Mouse (Mus musculus) forebrain, embryonic 14.5 days (tissue): ENCODE data around the gene Plcb3. TPM values are rescaled to one million over a fixed set of nuclear protein-coding genes. Genes with fewer than 3 reads are reported as not detected.
"Not testable (repeated sequence)": the region's sequence is repeated elsewhere in the genome, so short reads cannot be mapped to it uniquely, and the experiment has no call there.

ENCODE experiments used
- ATAC-seq: fragments of 200-750 bp; cut with Nextera tagmentation; 2 replicates; pipeline ENCODE4 v1.8.0; 2017; ENCODE audit warnings: mild to moderate bottlenecking, moderate library complexity
- DNase-seq: peaks from one replicate; pipeline ENCODE4 v3.0.0-alpha.2; 2015; ENCODE audit warnings: low spot score
- H3K27ac ChIP-seq: fragments of 300-500 bp; sonication (generic); 2 replicates; pipeline ENCODE4 v1.5.1; 2014; ENCODE audit warnings: low read depth, mild to moderate bottlenecking, control low read depth, low read length, moderate library complexity
- H3K27me3 ChIP-seq: fragments of 300-500 bp; sonication (generic); replicated peaks from 2 replicates; pipeline ENCODE4 v1.6.1; 2014; ENCODE audit warnings: low read length, control low read depth, mixed read lengths; ENCODE audit not compliant: control insufficient read depth, insufficient read depth
- H3K36me3 ChIP-seq: fragments of 300-500 bp; sonication (generic); 2 replicates; pipeline ENCODE4 v1.6.1; 2014; ENCODE audit warnings: low read length, control low read depth; ENCODE audit not compliant: control insufficient read depth, insufficient read depth
- H3K4me1 ChIP-seq: fragments of 300-500 bp; sonication (generic); 2 replicates; pipeline ENCODE4 v1.6.1; 2014; ENCODE audit warnings: antibody characterized with exemption, low read length, control low read depth; ENCODE audit not compliant: control insufficient read depth, insufficient read depth
- H3K4me2 ChIP-seq: fragments of 300-500 bp; sonication (generic); 2 replicates; pipeline ENCODE4 v1.6.1; 2014; ENCODE audit warnings: mild to moderate bottlenecking, control low read depth, low read length
- H3K4me3 ChIP-seq: fragments of 300-500 bp; sonication (generic); 2 replicates; pipeline ENCODE4 v1.5.1; 2014; ENCODE audit warnings: low read depth, low read length, control low read depth
- H3K9ac ChIP-seq: fragments of 300-500 bp; sonication (generic); 2 replicates; pipeline ENCODE4 v1.6.1; 2014; ENCODE audit warnings: mild to moderate bottlenecking, low read length, control low read depth, moderate library complexity
- H3K9me3 ChIP-seq: fragments of 300-500 bp; sonication (generic); replicated peaks from 2 replicates; pipeline ENCODE4 v1.6.1; 2016; ENCODE audit warnings: low read length, control low read depth, mixed read lengths; ENCODE audit not compliant: control insufficient read depth
- WGBS: fragments of 180-500 bp; shearing (Covaris S2); extraction: QIAGEN DNeasy Blood & Tissue Kit; methylation state at CpG from one replicate; pipeline ENCODE4 v1.1.7; 2014; 5-methylcytosine and 5-hydroxymethylcytosine counted together
- polyA plus RNA-seq: library from polyadenylated mRNA; unstranded; fragments of >200 nt; fragmentation: Nextera tagmentation; extraction: Ambion mirVana; gene quantifications from 2 replicates; pipeline ENCODE4 v1.2.1, GENCODE M21; 2014

Plcb3 gene
- polyA plus RNA-seq, 1 experiment from 2014 or later = 6.7 TPM

DNA sequence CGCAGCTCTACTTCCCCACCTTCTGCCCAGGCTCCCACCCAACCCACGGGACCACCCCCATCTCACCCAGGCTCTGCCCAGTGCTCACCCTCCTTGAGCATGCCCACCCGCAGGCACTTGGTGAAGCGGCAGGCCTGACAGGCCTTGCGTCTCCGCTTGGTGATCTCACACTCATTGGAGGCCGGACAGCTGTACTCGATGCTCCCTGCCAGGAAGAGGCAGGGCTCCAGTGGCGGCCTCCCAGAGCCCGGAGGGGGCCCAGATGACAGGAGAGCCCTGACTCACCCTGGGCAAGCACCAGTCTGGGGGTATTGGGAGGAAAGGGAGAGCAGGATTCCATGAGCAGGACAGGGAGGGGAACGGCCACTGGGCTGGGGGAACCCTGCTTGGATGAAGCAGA lies 62.3 kb downstream of the Plcb3 start:
- Histone ChIP-seq H3K27me3 (no peaks in the 10 kb centered on the region), H3K27ac (no peak overlapping the region), H3K36me3 (peaks cover 41% of the 10 kb centered on the region), H3K9ac (no peak overlapping the region), H3K4me1 (peaks cover 3% of the 10 kb centered on the region), H3K9me3 (no peaks in the 10 kb centered on the region), H3K4me3 (no peak overlapping the region), H3K4me2 (no peak overlapping the region)
- DNase-seq = no peak
- 79% methylated on average over 11 of the region's 11 CpGs for WGBS
- ATAC-seq = no peak

DNA sequence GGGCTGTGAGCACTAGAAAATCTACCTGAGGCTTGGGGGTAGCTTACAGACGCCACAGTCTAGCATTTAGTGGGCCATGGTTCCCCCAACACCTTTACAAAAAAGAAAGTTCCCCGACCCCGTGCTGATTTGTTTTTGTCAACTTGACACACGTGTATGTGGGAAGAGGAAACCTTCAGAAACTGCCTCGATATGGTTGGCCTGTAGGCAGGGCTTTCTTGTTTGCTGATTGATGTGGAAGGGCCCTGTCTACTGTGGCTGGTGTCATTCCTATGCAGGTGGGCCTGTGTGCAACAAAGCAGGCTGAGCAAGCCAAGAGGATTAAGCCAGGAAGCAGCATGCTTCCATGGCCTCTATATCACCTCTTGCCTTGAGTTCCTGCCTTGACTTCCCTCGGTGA lies 63.2 kb downstream of the Plcb3 start:
- Histone ChIP-seq H3K4me2 (no peak overlapping the region), H3K4me1 (peaks cover 11% of the 10 kb centered on the region), H3K4me3 (no peak overlapping the region), H3K27ac (no peak overlapping the region), H3K9me3 (no peaks in the 10 kb centered on the region), H3K36me3 (peaks cover 34% of the 10 kb centered on the region), H3K9ac (no peak overlapping the region), H3K27me3 (no peaks in the 10 kb centered on the region)
- 89% methylated on average over 6 of the region's 6 CpGs for WGBS
- no peak for DNase-seq
- no peak for ATAC-seq

DNA sequence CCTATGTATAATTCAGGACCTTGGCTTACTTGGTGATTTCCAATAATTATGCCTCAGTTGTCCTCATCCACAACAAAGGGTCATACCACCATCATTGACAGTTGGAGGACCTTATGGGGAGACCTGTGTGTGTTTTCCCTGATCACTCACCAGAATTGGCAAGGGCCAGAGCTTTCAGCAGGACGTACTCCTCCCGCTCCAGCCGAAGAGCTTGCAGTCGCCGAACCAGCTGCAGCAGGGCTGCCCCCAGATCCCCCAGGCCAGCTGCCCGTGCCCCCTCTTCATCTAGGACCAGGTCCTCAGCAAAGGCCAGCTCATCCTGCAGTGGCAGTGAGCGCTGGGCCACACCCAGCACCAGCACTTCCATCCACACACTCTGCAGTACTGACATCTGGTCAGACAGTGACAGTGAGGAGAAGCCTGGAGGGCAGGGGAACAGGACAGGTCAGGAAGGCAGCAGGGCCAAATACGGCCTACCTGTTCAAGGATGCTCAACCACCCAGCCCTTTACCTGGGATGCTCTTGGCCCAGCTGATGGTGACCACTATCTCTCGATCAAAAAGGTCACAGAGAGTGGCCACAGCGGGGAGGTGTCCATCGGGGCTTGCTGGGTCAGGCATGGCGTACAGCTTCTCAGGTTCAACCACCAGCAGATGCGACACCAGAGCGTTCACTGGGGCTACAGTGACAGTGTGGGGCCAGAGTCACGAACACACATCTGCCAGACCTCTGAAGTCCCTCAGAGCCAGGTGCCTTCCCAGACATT lies 63.9 kb downstream of the Plcb3 start:
- peaks cover 11% of the 10 kb centered on the region for H3K4me1 ChIP-seq
- H3K4me2 ChIP-seq = no peak overlapping the region
- peaks cover 35% of the 10 kb centered on the region for H3K36me3 ChIP-seq
- no peak overlapping the region for H3K4me3 ChIP-seq
- DNase-seq = no peak
- no peaks in the 10 kb centered on the region for H3K27me3 ChIP-seq
- ATAC-seq = no peak
- H3K27ac ChIP-seq = no peak overlapping the region
- no peak overlapping the region for H3K9ac ChIP-seq
- no peaks in the 10 kb centered on the region for H3K9me3 ChIP-seq
- 95% methylated on average over 15 of the region's 15 CpGs for WGBS

DNA sequence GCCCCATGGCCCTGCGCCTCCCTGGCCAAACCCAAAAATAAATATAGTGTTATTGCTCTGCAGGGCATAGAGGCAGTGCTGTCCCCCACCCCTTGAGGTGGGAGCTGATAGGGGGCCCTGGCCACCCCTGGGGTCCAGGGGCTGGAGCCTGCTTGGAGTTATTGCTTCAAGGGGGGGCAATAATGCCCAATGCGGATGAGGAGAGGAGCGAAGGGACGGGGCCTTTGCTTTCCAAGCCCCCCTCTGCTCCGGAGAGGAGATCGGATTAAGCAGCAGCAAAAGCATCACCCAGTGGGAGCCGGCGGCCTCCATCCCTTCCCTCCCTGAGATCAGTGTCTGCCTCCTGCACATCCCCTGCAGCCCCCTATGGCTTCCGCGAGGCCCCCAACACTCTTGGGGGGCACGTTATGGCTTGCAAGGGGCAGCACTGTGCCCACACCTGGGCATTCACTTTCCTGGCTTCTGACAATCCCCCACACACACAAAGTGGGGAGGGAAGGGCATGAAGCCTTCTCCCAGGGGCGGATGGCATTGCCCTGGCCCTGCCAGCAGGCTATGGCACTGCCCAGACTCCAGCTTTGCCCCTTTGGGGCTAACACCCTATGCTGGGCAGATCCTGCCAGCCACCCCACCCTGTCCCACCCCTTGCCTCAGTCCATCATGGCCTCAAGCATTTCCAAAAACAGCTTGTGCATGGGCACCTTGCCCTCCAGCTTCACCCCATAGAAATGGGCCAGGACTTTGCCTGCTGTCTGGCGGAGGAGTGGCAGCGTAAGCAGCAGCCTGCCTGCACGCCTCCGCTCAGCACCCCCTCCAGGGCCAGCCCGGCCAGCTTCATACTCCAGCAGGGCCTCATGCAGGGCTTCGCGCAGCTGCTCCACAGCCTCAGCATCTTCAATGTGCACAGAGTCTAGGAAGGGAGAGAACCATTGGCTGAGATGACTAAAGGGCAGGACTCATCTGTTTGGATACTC lies 64.9 kb downstream of the Plcb3 start:
- WGBS = 76% methylated on average over 19 of the region's 19 CpGs
- Histone ChIP-seq H3K4me3 (no peak overlapping the region), H3K9me3 (no peaks in the 10 kb centered on the region), H3K36me3 (peaks cover 45% of the 10 kb centered on the region), H3K27ac (no peak overlapping the region), H3K4me1 (peaks cover 11% of the 10 kb centered on the region), H3K4me2 (peak overlapping the region; percentile 82; the same call in 1 of the 2 replicates), H3K9ac (no peak overlapping the region), H3K27me3 (no peaks in the 10 kb centered on the region)
- ATAC-seq (no peak), DNase-seq (no peak)

DNA sequence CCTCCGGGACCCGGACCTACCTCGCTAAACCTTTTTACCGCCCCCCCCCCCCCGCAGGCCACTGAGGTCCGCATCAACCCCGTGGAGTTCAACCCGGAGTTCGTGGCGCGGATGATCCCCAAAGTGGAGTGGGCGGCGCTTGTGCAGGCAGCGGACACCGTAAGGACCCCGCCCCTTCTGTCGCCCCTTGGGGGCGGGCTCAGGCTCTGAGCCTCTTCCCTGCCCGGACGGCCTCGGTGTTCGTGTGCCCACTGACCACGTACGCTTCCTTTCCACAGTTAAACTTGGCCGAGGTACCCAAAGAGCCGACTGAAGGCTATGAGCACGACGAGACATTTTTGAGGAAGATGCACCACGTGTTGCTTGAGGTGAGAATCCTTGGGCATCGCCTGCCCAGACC lies 66.0 kb downstream of the Plcb3 start:
- WGBS = 3% methylated on average over 28 of the region's 30 CpGs

DNA sequence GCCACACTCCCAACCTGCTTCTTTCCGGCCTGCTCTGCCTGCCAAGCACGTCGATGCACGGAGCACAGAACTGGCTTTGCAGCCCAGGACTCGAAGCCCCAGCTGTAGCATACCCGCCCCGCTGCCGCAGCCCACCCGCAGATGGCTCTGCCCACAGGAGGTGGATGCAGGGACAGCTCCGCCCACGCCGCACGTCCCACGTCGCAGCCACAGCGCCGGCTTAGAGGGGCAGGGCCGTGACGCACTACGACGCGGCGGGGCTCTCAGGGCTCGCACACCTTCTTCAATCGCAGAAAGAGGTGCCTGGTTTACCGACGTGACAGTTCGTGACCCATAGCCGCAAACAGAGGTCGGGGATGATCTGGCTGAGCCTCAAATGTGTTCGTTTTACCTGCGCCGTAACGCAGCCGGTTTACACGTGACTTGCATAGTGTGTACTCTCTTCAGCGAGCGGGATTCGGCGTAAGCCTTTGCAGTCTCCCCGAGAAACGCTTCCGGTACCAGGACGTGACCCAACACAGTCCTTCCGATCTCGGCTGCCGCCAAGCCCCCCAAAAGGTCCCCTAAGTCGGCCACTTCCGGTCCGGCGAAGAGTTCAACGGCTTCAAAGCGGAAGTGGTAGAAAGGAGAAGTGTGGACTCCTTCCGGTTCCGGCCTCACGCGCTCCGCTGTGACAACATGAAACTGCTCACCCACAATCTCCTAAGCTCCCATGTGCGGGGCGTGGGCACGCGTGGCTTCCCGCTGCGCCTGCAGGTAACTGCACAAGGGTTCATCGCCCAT lies 66.6 kb downstream of the Plcb3 start, which contains the start of the genes Trmt112 and Prdx5:
Gene Trmt112, plus strand, starts transcription at position 192 of the 783 bp plus-strand sequence.
Gene Prdx5, minus strand, starts transcription at position 600 of the 783 bp plus-strand sequence.
- H3K4me3 ChIP-seq = peak within 1 kb of the TSS; percentile 53
- WGBS = under 1% methylated on average over 64 of the region's 65 CpGs
- peak within 1 kb of the TSS; percentile 82 for H3K4me2 ChIP-seq
- H3K4me1 ChIP-seq = peaks cover 11% of the 10 kb centered on the region
- DNase-seq (peak; percentile 98), ATAC-seq (peak; percentile 95)
- no peaks in the 10 kb centered on the region for H3K9me3 ChIP-seq
- H3K36me3 ChIP-seq = peaks cover 60% of the 10 kb centered on the region
- H3K27ac ChIP-seq = peak within 1 kb of the TSS; percentile 93
- peak within 1 kb of the TSS; percentile 71 for H3K9ac ChIP-seq
- no peaks in the 10 kb centered on the region for H3K27me3 ChIP-seq

More for the DNA sequence above, 66.0 kb downstream of the Plcb3 start:
- H3K36me3 ChIP-seq = peaks cover 54% of the 10 kb centered on the region
- peak overlapping the region; percentile 82 for H3K4me2 ChIP-seq
- DNase-seq = peak; percentile 47
- H3K4me1 ChIP-seq = peaks cover 11% of the 10 kb centered on the region
- H3K27me3 ChIP-seq, H3K9me3 ChIP-seq, ATAC-seq: not testable (repeated sequence)
- H3K9ac ChIP-seq = peak overlapping the region; percentile 71
- peak overlapping the region; percentile 53 for H3K4me3 ChIP-seq
- peak overlapping the region; percentile 93 for H3K27ac ChIP-seq

DNA sequence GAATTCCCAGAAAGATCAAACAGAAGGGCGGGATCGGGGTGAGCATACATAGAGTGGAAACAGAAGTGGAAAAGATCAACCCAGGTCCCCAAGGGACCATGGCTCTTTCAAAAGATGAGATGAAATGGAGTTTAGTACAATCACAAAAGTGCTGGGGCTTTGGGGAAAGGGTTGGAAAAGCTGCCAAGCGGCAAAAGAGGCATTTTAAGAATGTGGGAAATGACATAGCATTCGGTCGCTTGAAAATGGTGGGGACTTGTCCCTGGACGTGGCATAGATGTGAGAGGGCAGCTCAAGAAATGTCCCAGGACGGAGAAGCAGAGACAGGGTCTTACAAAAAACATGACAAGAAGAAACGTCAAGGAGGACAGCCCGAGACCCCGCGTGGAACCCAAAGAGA lies 67.2 kb downstream of the Plcb3 start:
- H3K9ac ChIP-seq = peak overlapping the region; percentile 71
- H3K9me3 ChIP-seq = no peaks in the 10 kb centered on the region
- 11% methylated on average over 11 of the region's 11 CpGs for WGBS
- H3K4me2 ChIP-seq = peak overlapping the region; percentile 82
- H3K27ac ChIP-seq = peak overlapping the region; percentile 93
- no peaks in the 10 kb centered on the region for H3K27me3 ChIP-seq
- peak overlapping the region; percentile 53 for H3K4me3 ChIP-seq
- H3K4me1 ChIP-seq = peaks cover 11% of the 10 kb centered on the region
- no peak for ATAC-seq
- DNase-seq = no peak
- peaks cover 61% of the 10 kb centered on the region for H3K36me3 ChIP-seq

DNA sequence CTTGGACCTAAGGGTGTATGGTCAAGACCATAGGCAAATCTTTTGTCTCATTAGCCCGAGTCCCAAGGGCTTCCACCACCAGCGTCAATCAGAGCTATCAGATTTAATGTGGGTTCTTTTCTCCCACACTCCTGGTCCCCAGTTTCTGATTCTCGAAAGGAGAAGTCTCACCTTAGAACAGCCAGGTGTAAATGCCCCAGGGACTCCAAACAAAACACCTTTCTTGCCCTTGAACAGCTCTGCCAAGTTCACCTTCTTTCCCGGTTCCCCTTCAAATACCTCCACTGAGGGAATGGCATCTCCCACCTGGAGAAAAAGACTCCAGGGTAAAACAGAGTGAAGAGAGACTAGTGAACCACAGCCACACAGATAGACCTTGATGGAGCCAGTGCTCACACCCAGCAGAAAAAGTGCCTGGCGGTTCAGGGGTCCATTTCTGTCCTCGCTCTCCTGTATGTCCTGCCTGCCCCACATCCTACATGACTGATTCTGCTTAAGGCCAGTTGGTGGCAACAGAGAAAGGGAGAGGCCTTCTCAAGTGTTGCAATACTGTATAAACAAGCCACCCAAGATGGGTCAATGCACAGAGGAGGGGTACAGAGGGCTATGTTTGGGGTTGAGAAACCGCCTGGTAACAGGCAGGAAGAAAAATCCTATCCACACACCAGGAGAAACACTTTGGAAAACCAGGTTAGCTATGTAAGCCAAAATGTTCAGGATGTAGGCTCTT lies 68.3 kb downstream of the Plcb3 start:
- H3K4me1 ChIP-seq = peaks cover 11% of the 10 kb centered on the region
- H3K4me3 ChIP-seq = peak overlapping the region; percentile 53; the same call in 1 of the 2 replicates
- peak overlapping the region; percentile 71; the same call in 1 of the 2 replicates for H3K9ac ChIP-seq
- H3K4me2 ChIP-seq = peak overlapping the region; percentile 82
- no peaks in the 10 kb centered on the region for H3K27me3 ChIP-seq
- ATAC-seq = no peak
- no peak overlapping the region for H3K27ac ChIP-seq
- peaks cover 50% of the 10 kb centered on the region for H3K36me3 ChIP-seq
- H3K9me3 ChIP-seq = no peaks in the 10 kb centered on the region
- WGBS = 89% methylated on average over 7 of the region's 7 CpGs
- no peak for DNase-seq
